Mouse (Mus musculus) G1E (cell line): ENCODE measurements at regions not wholly inside any gene's neighbourhood (a gene's known extent, or its start where the extent isn't known, plus 50 kb on each side); places are given as distances from the start of the nearest gene placed in this dataset.

Experiments
- ATAC-seq: 2 replicates; pipeline ENCODE4 v1.8.0; 2016; ENCODE audit warnings: mild to moderate bottlenecking; ENCODE audit not compliant: insufficient number of reproducible peaks, poor library complexity, low FRiP score, severe bottlenecking; ENCODE audit errors: extremely low read depth
- DNase-seq: peaks from one replicate; pipeline ENCODE4 v3.0.0; 2012; ENCODE audit warnings: low spot score
- H3K27me3 ChIP-seq: 2 replicates; pipeline ENCODE4 v1.6.1; 2012; ENCODE audit warnings: mild to moderate bottlenecking, low read length, inconsistent platforms; ENCODE audit not compliant: insufficient read depth
- H3K36me3 ChIP-seq: replicated peaks from 2 replicates; pipeline ENCODE3; 2012; ENCODE audit warnings: mild to moderate bottlenecking, inconsistent platforms
- H3K4me1 ChIP-seq: 2 replicates; pipeline ENCODE4 v1.6.1; 2012; ENCODE audit warnings: low read depth, low read length, inconsistent platforms, mixed read lengths; ENCODE audit not compliant: insufficient read depth
- H3K4me3 ChIP-seq: 2 replicates; pipeline ENCODE4 v1.5.1; 2012; ENCODE audit warnings: low read depth, mild to moderate bottlenecking, inconsistent platforms, low read length, moderate library complexity, mixed read lengths
- H3K9me3 ChIP-seq: replicated peaks from 2 replicates; pipeline ENCODE4 v1.6.1; 2012; ENCODE audit warnings: inconsistent platforms
- CTCF ChIP-seq: IDR thresholded peaks from 2 replicates; pipeline ENCODE4 v1.5.1; 2012; ENCODE audit warnings: low read depth, low read length, inconsistent platforms, mixed read lengths
- GATA1 ChIP-seq: IDR thresholded peaks from 2 replicates; pipeline ENCODE4 v1.6.1; 2012; ENCODE audit warnings: borderline replicate concordance, low read length, inconsistent platforms, mixed read lengths
- GATA2 ChIP-seq: IDR thresholded peaks from 2 replicates; pipeline ENCODE4 v1.6.1; 2012; ENCODE audit warnings: low read depth, low read length, inconsistent platforms, borderline replicate concordance
- POLR2AphosphoS5 ChIP-seq: IDR thresholded peaks from 2 replicates; pipeline ENCODE4 v1.6.1; 2012; ENCODE audit warnings: low read depth, low read length, inconsistent platforms; ENCODE audit not compliant: insufficient replicate concordance
- TAL1 ChIP-seq: conservative IDR thresholded peaks from 2 replicates; pipeline ENCODE4 v1.6.1; 2012; ENCODE audit warnings: low read depth, low read length, inconsistent platforms, mixed read lengths

DNA sequence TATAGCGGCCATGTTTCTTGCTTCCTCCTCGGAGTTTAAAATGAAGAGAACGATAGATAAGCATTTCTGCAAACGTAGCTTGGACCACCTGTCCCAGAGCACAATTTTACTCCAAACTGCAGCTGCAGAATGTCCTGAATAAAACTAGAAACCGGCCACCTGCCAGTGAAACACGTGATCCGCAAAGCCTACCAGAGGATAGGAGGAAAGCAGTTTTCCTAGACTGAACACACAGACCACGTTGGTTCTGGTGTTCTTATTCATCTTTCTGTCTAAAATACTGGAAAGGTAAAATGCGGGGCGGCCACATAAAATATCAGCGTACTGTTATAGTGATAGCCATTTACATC, 80.4 kb downstream of the Arrdc3 start:
- DNase-seq: no peak
- peaks cover 3% of the 10 kb centered on the region; the same call in 1 of the 2 replicates for H3K9me3 ChIP-seq

DNA sequence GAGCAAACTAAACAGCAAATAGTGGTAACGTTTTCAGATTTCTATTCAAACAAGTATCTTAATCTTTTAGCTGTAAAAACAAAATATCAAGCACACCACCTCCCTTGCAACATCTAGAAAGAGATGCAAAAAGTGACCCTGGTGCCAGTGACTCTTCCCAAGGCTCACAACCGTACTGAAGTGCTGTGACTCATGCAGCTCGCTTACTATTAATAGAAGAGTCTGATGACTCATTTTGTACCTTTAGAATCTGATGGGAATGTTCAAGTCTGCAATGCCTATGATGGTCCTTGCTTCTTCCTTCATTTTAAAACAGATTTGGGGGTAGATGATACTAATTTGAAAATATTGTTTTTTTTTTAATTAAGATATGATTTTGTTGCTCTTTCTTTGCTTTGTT, 88.5 kb downstream of the Arrdc3 start:
- Histone ChIP-seq H3K4me1 (no peaks in the 10 kb centered on the region), H3K9me3 (no peaks in the 10 kb centered on the region), H3K27me3 (peaks cover 3% of the 10 kb centered on the region), H3K36me3 (no peaks in the 10 kb centered on the region), H3K4me3 (no peak overlapping the region)
- ATAC-seq: no peak
- TF ChIP-seq CTCF (no peak), TAL1 (no peak), POLR2AphosphoS5 (no peak), GATA2 (no peak), GATA1 (no peak)
- DNase-seq: no peak

More for the DNA sequence above, 80.4 kb downstream of the Arrdc3 start:
- peaks cover 2% of the 10 kb centered on the region; the same call in 1 of the 2 replicates for H3K27me3 ChIP-seq
- H3K4me1 ChIP-seq: no peaks in the 10 kb centered on the region
- TF ChIP-seq GATA1 (no peak), GATA2 (no peak), TAL1 (no peak), CTCF (no peak), POLR2AphosphoS5 (no peak)
- ATAC-seq: no peak
- H3K36me3 ChIP-seq: no peaks in the 10 kb centered on the region
- no peak overlapping the region for H3K4me3 ChIP-seq

DNA sequence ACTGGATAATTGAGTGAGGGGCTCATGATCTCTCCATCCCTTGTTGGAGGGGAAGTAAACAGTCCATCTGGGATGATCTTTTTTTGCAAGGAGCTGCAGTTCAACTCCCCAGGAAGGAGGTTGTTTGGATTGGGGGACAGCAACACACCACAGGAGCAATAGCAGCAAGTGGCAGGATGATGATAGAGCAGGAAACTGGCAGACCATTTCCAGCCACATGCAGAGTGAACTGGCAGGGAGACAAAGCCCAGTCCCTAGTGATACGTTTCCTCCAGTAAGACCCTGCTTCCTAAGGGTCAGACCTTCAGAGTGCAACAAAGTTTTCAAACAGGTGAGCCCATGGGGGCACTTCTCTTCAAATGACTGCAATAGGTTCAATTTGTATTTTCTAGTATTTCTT, 91.2 kb downstream of the Arrdc3 start:
- H3K4me1 ChIP-seq: no peaks in the 10 kb centered on the region
- no peak for ATAC-seq
- DNase-seq: no peak
- no peaks in the 10 kb centered on the region for H3K9me3 ChIP-seq
- TF ChIP-seq TAL1 (no peak), GATA1 (no peak), CTCF (no peak), GATA2 (no peak), POLR2AphosphoS5 (no peak)
- H3K36me3 ChIP-seq: no peaks in the 10 kb centered on the region
- peaks cover 3% of the 10 kb centered on the region for H3K27me3 ChIP-seq
- no peak overlapping the region for H3K4me3 ChIP-seq

DNA sequence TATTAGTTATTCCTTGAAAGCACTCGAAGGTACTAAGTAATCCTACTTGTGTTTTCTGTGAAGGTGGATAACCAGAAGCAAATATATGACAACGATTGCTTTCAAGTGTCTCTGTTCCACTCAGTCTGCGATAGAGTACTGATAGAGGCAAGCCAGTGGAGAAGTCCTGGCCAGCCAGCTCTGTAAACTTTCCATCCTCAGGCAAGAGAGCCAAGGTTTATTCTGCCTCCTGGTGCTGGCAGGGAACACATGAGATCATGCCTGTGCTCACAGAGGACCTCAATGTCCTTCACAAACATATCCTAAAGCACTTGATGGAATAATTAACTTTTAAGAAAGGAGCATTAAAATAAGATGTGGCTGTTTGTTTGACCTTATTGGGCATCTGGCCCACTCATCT, 94.1 kb downstream of the Arrdc3 start:
- DNase-seq (no peak), ATAC-seq (no peak)
- Histone ChIP-seq H3K4me3 (no peak overlapping the region), H3K9me3 (no peaks in the 10 kb centered on the region), H3K4me1 (no peaks in the 10 kb centered on the region), H3K36me3 (no peaks in the 10 kb centered on the region), H3K27me3 (peaks cover 3% of the 10 kb centered on the region)
- TF ChIP-seq POLR2AphosphoS5 (no peak), GATA2 (no peak), TAL1 (no peak), GATA1 (no peak), CTCF (no peak)

DNA sequence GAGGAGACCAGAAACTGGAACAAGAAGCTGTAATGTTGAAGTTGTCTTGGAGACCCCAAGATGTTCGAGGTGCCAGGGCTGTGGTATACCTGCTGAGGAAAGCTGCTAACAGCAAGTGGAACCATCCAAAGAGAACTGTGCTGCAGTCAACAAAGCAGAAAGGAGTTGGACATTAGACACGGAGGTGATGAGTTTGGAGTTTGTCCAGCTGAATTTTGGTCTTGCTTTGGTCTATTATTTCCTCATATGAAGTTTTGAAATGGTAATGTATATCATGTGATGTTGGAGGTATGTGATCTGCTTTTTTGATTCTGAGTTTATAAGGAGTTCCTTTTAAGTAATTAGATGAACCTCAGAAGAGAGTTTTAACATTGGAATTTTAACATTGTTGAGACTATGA, 98.0 kb downstream of the Arrdc3 start:
- H3K27me3 ChIP-seq: peaks cover 3% of the 10 kb centered on the region
- H3K9me3 ChIP-seq: no peaks in the 10 kb centered on the region
- TF ChIP-seq GATA1 (no peak), GATA2 (no peak), CTCF (no peak), TAL1 (no peak), POLR2AphosphoS5 (no peak)
- H3K4me3 ChIP-seq: no peak overlapping the region
- no peaks in the 10 kb centered on the region for H3K4me1 ChIP-seq
- no peak for ATAC-seq
- DNase-seq: no peak
- no peaks in the 10 kb centered on the region for H3K36me3 ChIP-seq

DNA sequence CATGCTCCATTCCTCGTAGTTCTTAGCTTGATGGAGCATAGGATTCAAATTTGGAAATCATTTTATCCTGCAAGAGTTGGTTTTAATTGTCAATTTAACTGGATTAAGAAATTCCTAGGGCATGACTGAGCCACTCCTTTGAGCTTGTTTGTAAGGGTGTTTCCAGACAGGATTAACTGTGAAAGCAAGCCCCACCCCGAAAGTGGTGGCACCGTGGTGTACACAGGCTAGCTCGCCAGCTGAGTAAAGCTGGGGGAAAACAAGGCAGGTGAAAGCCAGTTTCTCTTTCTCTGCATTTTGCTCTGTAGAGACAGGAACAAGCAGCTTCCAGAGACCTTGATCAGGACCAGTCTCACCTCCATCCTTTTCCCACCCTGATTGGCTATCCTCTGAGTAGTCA, 103.5 kb downstream of the Arrdc3 start:
- H3K27me3 ChIP-seq: 0 out of 2 replicates have a peak, but pooled peaks cover 6% of the 10 kb centered on the region
- no peaks in the 10 kb centered on the region for H3K36me3 ChIP-seq
- H3K9me3 ChIP-seq: no peaks in the 10 kb centered on the region
- TF ChIP-seq POLR2AphosphoS5: no peak
- no peak for TF ChIP-seq GATA2
- TF ChIP-seq GATA1: no peak
- no peak for TF ChIP-seq CTCF
- no peak for TF ChIP-seq TAL1
- no peak overlapping the region for H3K4me3 ChIP-seq
- no peak for ATAC-seq
- H3K4me1 ChIP-seq: no peaks in the 10 kb centered on the region
- DNase-seq: no peak

DNA sequence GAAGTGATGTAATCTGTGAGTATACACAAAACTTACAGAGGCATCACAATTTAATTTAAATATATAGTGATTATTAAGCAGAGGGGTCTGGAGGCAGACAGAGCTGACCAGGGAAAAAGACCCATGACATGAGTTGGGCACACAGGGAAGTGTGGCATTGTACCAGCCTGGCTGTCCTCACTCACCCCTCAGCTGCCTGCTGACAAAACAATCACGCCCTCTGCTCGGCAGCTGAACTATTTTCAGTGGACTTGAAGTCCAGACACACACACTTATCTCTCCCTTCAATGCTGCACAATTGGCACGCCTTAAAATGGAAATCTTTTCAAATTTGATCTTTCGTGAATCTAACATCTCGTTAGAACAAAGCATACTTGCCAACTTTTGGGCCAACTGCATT, 106.6 kb downstream of the Arrdc3 start:
- no peak for ATAC-seq
- Histone ChIP-seq H3K9me3 (no peaks in the 10 kb centered on the region), H3K4me3 (no peak overlapping the region), H3K27me3 (0 out of 2 replicates have a peak, but pooled peaks cover 6% of the 10 kb centered on the region), H3K36me3 (no peaks in the 10 kb centered on the region), H3K4me1 (no peaks in the 10 kb centered on the region)
- TF ChIP-seq TAL1: no peak
- TF ChIP-seq GATA2: no peak
- TF ChIP-seq CTCF: no peak
- no peak for TF ChIP-seq POLR2AphosphoS5
- no peak for TF ChIP-seq GATA1
- DNase-seq: no peak
